Mouse (Mus musculus) lung, embryonic 14.5 days (tissue): Measurements from ENCODE around the gene Gpr142. TPM values are rescaled to one million over a fixed set of nuclear protein-coding genes. Genes with fewer than 3 reads are reported as not detected.

Experiments used
- ATAC-seq: fragments of 200-750 bp; cut with Nextera tagmentation; 2 replicates; pipeline ENCODE4 v1.8.0; 2017; ENCODE audit warnings: mild to moderate bottlenecking, moderate TSS enrichment, moderate library complexity; ENCODE audit not compliant: insufficient read depth
- DNase-seq: peaks from one replicate; pipeline ENCODE4 v3.0.0-alpha.2; 2015
- H3K27ac ChIP-seq: fragments of 300-500 bp; sonication (generic); 2 replicates; pipeline ENCODE4 v1.5.1; 2014; ENCODE audit warnings: low read depth, mild to moderate bottlenecking, moderate library complexity
- H3K27me3 ChIP-seq: fragments of 300-500 bp; sonication (generic); 2 replicates; pipeline ENCODE4 v1.6.1; 2014; ENCODE audit warnings: low read length, control low read depth; ENCODE audit not compliant: insufficient read depth
- H3K36me3 ChIP-seq: fragments of 300-500 bp; sonication (generic); 2 replicates; pipeline ENCODE4 v1.6.1; 2014; ENCODE audit warnings: control low read depth; ENCODE audit not compliant: insufficient read depth
- H3K4me1 ChIP-seq: fragments of 300-500 bp; sonication (generic); 2 replicates; pipeline ENCODE4 v1.6.1; 2014; ENCODE audit warnings: antibody characterized with exemption, control low read depth; ENCODE audit not compliant: insufficient read depth
- H3K4me2 ChIP-seq: fragments of 300-500 bp; sonication (generic); 2 replicates; pipeline ENCODE4 v1.6.1; 2014; ENCODE audit warnings: mild to moderate bottlenecking
- H3K4me3 ChIP-seq: fragments of 300-500 bp; sonication (generic); 2 replicates; pipeline ENCODE4 v1.5.1; 2014; ENCODE audit warnings: low read depth, low read length
- H3K9ac ChIP-seq: fragments of 300-500 bp; sonication (generic); 2 replicates; pipeline ENCODE4 v1.6.1; 2014
- H3K9me3 ChIP-seq: fragments of 300-500 bp; sonication (generic); 2 replicates; pipeline ENCODE4 v1.6.1; 2016; ENCODE audit warnings: low read depth, low read length, control low read depth
- CTCF ChIP-seq: IDR thresholded peaks from 2 replicates; pipeline ENCODE4 v1.5.1; 2016; ENCODE audit warnings: antibody characterized with exemption, low read depth
- WGBS: fragments of 180-500 bp; shearing (Covaris S2); extraction: QIAGEN DNeasy Blood & Tissue Kit; methylation state at CpG from one replicate; pipeline ENCODE4 v1.1.7; 2014; 5-methylcytosine and 5-hydroxymethylcytosine counted together
- polyA plus RNA-seq: library from polyadenylated mRNA; unstranded; fragments of >200 nt; fragmentation: Nextera tagmentation; extraction: Ambion mirVana; gene quantifications from 2 replicates; pipeline ENCODE4 v1.2.1, GENCODE M21; 2014

Gpr142 gene
- polyA plus RNA-seq, 1 experiment from 2014 or later, result not detected

DNA sequence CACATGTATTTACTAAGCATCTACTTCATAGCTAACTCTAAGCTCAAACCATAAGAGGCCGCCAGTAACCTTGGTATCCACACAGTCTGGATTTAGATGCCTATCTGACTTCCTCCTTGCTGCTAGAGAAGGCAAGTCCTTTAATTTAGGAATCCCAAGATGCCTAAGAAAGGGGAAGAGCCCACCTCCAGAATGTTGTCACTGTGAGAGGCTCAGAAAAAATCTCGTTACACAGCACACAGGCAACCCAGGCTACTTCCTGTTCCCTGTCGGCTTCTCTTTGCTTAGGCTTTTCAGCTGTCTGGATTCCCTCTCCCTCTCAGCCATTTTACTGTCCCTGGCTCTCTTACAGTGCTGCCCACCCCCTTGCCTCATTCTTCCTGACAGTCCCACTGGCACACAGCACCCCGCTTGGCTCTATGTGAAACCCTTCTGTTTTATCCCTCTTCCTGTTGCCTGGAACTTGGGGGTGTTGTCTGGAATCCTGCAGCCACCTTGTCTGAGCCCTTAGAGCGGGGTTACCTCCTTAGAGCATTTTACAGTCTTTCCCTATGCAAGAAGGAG, 5.7 kb upstream of the Gpr142 start:
- TF ChIP-seq CTCF, result no peak
- Histone ChIP-seq H3K36me3 (no peaks in the 10 kb centered on the region), H3K4me1 (peaks cover 3% of the 10 kb centered on the region; the same call in 1 of the 2 replicates), H3K9ac (no peak overlapping the region), H3K27me3 (peaks cover 61% of the 10 kb centered on the region), H3K4me2 (no peak overlapping the region), H3K4me3 (no peak overlapping the region), H3K9me3 (no peaks in the 10 kb centered on the region), H3K27ac (no peak overlapping the region)
- 36% methylated on average over 5 of the region's 5 CpGs for WGBS
- ATAC-seq, result no peak
- DNase-seq, result no peak

DNA sequence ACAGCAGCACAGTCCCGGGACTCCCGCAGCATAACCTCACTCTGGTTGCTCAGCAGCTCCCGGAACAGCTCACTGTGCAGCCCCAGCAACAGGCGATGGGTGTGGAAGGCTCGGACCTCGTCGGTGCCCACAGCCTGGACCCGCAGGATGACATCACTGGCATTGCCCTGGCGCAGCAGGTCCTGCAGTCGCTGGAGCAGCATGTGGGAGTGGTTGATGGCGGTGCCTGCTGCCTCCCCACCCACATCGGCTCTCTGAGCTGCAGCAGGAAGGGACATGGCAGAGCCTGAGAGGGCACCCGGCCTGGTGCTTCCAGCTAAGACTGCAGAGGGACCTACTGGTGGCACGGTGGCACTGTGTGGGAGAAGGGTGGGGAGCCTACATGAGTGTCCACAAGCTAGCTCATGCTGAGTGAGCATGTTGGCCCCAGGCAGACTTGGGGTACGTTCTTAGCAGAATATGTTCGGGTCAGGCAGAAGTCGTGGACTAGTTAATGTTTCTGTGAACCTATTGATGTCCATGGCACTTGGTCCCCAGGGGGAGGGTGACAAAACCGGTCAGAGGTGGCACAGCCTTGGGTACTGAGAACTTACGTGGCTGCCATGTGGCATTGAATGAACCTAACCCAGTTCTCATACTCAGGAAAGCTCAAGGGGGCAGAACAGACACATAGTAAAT, 4.7 kb upstream of the Gpr142 start:
- peaks cover 53% of the 10 kb centered on the region for H3K27me3 ChIP-seq
- 68% methylated on average over 19 of the region's 19 CpGs for WGBS
- H3K4me1 ChIP-seq, result peaks cover 3% of the 10 kb centered on the region; the same call in 1 of the 2 replicates
- no peak overlapping the region for H3K9ac ChIP-seq
- H3K27ac ChIP-seq, result no peak overlapping the region
- H3K4me3 ChIP-seq, result no peak overlapping the region
- no peak for DNase-seq
- no peaks in the 10 kb centered on the region for H3K36me3 ChIP-seq
- no peak for TF ChIP-seq CTCF
- H3K9me3 ChIP-seq, result no peaks in the 10 kb centered on the region
- ATAC-seq, result no peak
- no peak overlapping the region for H3K4me2 ChIP-seq

DNA sequence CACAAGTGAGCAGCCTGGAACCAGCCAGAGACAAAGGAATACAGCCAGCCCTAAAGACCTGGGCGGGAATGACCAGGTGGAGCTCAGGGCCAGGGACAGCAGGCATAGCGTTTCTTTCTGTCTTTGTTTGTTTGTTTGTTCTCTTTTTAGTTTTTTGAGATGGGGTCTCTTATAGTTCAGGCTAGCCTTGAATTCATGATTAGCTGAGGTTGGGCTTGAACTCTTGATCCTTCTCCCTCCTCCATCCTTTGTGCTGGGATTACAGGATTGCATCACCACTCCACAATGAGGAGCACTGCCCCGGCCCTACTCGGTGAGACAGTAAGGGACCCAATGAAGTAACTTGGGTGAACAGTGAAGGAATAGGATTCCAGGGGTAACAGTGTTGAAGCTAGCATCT, 4.0 kb upstream of the Gpr142 start:
- no peak for TF ChIP-seq CTCF
- H3K4me3 ChIP-seq, result no peak overlapping the region
- no peaks in the 10 kb centered on the region for H3K36me3 ChIP-seq
- no peak for ATAC-seq
- peaks cover 3% of the 10 kb centered on the region; the same call in 1 of the 2 replicates for H3K4me1 ChIP-seq
- no peaks in the 10 kb centered on the region for H3K9me3 ChIP-seq
- no peak for DNase-seq
- no peak overlapping the region for H3K27ac ChIP-seq
- no peak overlapping the region; the same call in 1 of the 2 replicates for H3K4me2 ChIP-seq
- H3K9ac ChIP-seq, result no peak overlapping the region
- WGBS, result 55% methylated on average over 4 of the region's 4 CpGs
- peaks cover 46% of the 10 kb centered on the region for H3K27me3 ChIP-seq

DNA sequence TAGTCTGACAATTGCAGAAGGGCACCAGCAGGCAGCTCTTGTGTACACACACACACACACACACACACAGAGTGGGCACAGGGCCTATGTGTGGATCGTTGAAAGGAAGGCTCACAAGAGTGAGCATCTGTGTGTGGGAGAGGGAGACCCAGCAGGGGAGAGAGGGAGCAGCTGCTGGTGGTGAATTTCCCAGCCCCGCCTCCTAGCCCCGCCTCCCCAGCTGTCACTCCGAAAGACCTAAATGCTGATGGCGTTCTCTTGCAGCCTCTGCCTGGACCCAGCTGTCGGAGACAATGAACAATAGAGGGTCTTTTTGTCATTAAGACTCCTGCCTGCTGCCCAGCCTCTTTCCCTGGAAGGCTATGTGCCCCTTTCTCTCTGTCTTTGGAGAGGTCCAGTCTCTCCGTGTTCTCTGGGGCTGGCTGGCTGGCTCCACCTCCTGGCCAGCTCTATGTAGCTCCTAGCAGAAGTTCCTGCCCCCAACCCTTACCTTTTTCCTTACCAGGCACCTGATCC, 3.4 kb upstream of the Gpr142 start:
- Histone ChIP-seq H3K4me3 (peak overlapping the region; percentile 23), H3K27me3 (peaks cover 40% of the 10 kb centered on the region), H3K4me1 (peaks cover 3% of the 10 kb centered on the region; the same call in 1 of the 2 replicates), H3K4me2 (peak overlapping the region; percentile 57), H3K27ac (no peak overlapping the region), H3K36me3 (no peaks in the 10 kb centered on the region), H3K9ac (no peak overlapping the region), H3K9me3 (no peaks in the 10 kb centered on the region)
- WGBS, result 4% methylated on average over 7 of the region's 7 CpGs
- DNase-seq (peak; percentile 74), ATAC-seq (peak; percentile 85)
- TF ChIP-seq CTCF, result peak; percentile 51

DNA sequence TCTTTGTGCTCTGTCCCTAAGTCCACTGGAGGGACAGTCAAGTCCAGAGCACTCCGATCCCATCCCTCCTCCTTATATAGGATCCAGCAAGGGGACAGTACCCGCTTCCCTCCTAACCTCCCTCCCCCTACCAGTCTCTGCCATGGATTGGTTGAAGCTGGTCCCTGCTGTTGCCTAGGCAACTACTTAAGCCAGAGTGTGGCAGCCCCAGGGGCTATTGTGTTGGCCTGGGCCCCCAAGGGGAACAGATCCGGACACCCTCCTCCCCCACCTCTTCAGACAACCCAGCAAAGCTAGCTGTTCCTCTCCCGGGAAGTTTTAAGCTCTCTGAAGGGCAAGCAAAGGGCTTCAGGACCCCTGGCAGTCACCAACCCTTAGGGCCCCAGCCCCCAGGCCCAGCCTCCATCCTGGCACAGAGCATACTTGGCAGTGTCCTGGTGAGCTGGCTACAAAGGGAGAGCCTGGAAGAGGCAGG, 2.8 kb upstream of the Gpr142 start, which contains the start of gene Btbd17:
Gene Btbd17 (minus strand): TSS at position 98 of the 475 bp plus-strand sequence.
- H3K4me3 ChIP-seq, result peak within 1 kb of the TSS; percentile 23
- ATAC-seq (peak; percentile 53), DNase-seq (no peak)
- H3K27ac ChIP-seq, result no peak within 1 kb of the TSS
- peaks cover 3% of the 10 kb centered on the region; the same call in 1 of the 2 replicates for H3K4me1 ChIP-seq
- no peak for TF ChIP-seq CTCF
- WGBS, result 12% methylated on average over 4 of the region's 4 CpGs
- H3K9me3 ChIP-seq, result no peaks in the 10 kb centered on the region
- H3K27me3 ChIP-seq, result peaks cover 34% of the 10 kb centered on the region
- peak within 1 kb of the TSS; percentile 57 for H3K4me2 ChIP-seq
- no peaks in the 10 kb centered on the region for H3K36me3 ChIP-seq
- H3K9ac ChIP-seq, result peak within 1 kb of the TSS; percentile 6; the same call in 1 of the 2 replicates

DNA sequence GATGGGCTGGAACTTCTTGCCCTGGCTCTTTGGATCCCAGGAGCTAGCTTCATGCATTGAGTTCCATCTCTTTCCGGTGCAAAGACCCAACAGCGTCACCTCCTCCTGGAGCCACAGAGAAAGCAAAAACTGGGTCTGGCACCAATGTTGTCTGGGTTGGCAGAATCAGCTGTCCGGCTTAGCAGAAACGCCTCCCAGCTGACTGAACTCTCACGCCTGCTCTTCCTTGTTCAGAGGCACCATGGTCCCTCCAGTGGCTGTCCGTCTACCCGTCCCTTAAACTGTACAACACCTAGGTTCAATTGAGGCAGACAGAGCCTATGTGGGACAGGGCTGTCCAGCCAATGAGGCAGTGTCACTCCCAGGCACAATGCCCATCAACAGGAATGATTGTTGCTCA, 1.5 kb upstream of the Gpr142 start:
- ATAC-seq (no peak), DNase-seq (no peak)
- no peak overlapping the region for H3K4me2 ChIP-seq
- no peak overlapping the region for H3K4me3 ChIP-seq
- 88% methylated on average over 7 of the region's 7 CpGs for WGBS
- no peaks in the 10 kb centered on the region for H3K36me3 ChIP-seq
- no peak overlapping the region for H3K9ac ChIP-seq
- peaks cover 21% of the 10 kb centered on the region for H3K27me3 ChIP-seq
- no peaks in the 10 kb centered on the region for H3K9me3 ChIP-seq
- H3K4me1 ChIP-seq, result no peaks in the 10 kb centered on the region; the same call in 1 of the 2 replicates
- no peak overlapping the region for H3K27ac ChIP-seq
- no peak for TF ChIP-seq CTCF

DNA sequence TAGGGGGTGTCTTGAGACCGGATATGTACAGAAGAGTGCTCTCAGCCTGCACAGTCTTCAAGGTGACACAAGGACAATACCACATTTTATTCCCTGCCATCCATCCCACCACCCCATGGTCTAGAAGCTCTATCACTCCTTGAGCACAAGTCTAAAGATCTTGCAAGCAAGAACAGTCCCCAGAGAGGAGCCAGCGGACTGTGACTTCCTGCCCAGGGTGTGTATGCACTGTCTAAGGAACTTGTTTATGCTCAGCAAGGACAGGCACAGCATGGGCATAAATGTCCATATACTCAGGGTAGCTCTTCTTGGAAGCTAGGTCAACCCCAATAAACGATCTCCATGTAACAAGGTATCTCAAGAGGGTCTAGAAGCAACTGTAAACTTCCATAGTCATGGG, 743 bp upstream of the Gpr142 start:
- no peaks in the 10 kb centered on the region for H3K4me1 ChIP-seq
- ATAC-seq (no peak), DNase-seq (no peak)
- no peak overlapping the region for H3K9ac ChIP-seq
- H3K27me3 ChIP-seq, result peaks cover 13% of the 10 kb centered on the region
- no peaks in the 10 kb centered on the region for H3K9me3 ChIP-seq
- H3K27ac ChIP-seq, result no peak overlapping the region
- no peak overlapping the region for H3K4me3 ChIP-seq
- 74% methylated on average over 3 of the region's 3 CpGs for WGBS
- H3K4me2 ChIP-seq, result no peak overlapping the region
- TF ChIP-seq CTCF, result no peak
- no peaks in the 10 kb centered on the region for H3K36me3 ChIP-seq
